Mouse (Mus musculus): ENCODE results near the gene Lcn8.

GRCm38 (mm10) chr2:25701001-25701400 lies 48.1 kb downstream of the Lcn8 start:
- TF ChIP-seq POLR2A (IDR thresholded peaks at IDR 0.05; ENCODE audit: insufficient read length, low read depth) = no peak
- no peak for TF ChIP-seq TCF12 (IDR thresholded peaks at IDR 0.05; ENCODE audit: insufficient read depth, poor library complexity, severe bottlenecking)
- TF ChIP-seq E2F4 (IDR thresholded peaks at IDR 0.05; ENCODE audit: insufficient read depth) = no peak
- TF ChIP-seq POLR2AphosphoS2 (IDR thresholded peaks at IDR 0.05; ENCODE audit: insufficient read length, low read depth) = no peak
- no peak for TF ChIP-seq TCF3 (IDR thresholded peaks at IDR 0.05; ENCODE audit: insufficient read length, low read depth)
